Mouse (Mus musculus): ENCODE data around the gene Sqor.

- no peak for TF ChIP-seq CTCF (IDR thresholded peaks at IDR 0.05; ENCODE audit: control insufficient read depth, insufficient read depth, low read length)
- TF ChIP-seq POLR2A (IDR thresholded peaks at IDR 0.05; ENCODE audit: borderline replicate concordance, control insufficient read depth, low read depth, low read length) = no peak
These were observed 15.4 kb downstream of the Sqor start for GRCm38 (mm10) chr2:122780447-122780846.

Measured in bone marrow, adult 2 months (tissue).